27 mouse cellular contexts compared by ENCODE assay signal in genomic region chr16:37635095-37635494, GRCm38 (mm10). TPM values are rescaled to one million over a fixed set of nuclear protein-coding genes. Genes with fewer than 3 reads are reported as not detected.
DNase-seq lines count a peak whose midpoint lies in the region; ATAC-seq and TF ChIP-seq lines count a peak whose summit lies in the region.
"Had no signal": no experiment of that assay in that cellular context is flagged by ENCODE, and none has a peak within 500 bp of the region (broad histone marks: within the 10 kb centered on the region; RNA-seq: fewer than 3 reads in every experiment).

No protein-coding gene starts in this region.

- no peaks in the 10 kb centered on the region for H3K27me3 ChIP-seq in heart, embryonic 10.5 days (ENCODE audit: insufficient read depth, poor library complexity, severe bottlenecking)
- H3K27me3 ChIP-seq in liver, embryonic 12.5 days (replicated peaks), result no peaks in the 10 kb centered on the region
- H3K27me3 ChIP-seq in liver, embryonic 14.5 days (ENCODE audit: control insufficient read depth, insufficient read depth, low read length), result no peaks in the 10 kb centered on the region
- no peaks in the 10 kb centered on the region for H3K27me3 ChIP-seq in liver, embryonic 16.5 days (ENCODE audit: control insufficient read depth, insufficient read depth, low read depth, low read length)
- H3K27me3 ChIP-seq: CH12.LX; embryonic facial prominence, embryonic 12.5 days; forebrain, embryonic 13.5 days; forebrain, embryonic 15.5 days; Patski had no signal

- DNase-seq in heart, adult 11 months, result peak; percentile 11
- DNase-seq in heart, embryonic 10.5 days (ENCODE audit: low spot score), result no peak
- no peak for DNase-seq in liver
- DNase-seq in liver, embryonic 14.5 days (ENCODE audit: low read depth in 3 of 3, low spot score in 3 of 3), result no peak
- no peak for DNase-seq in kidney, adult 11 months
- DNase-seq: adrenal gland, adult 8-10 months; adrenal gland, postnatal 25 days; B cell, adult 2 months; cerebellum, adult 11-12 months; cerebellum, adult 2 months; cerebellum, adult 9-10 months; cerebellum, postnatal 10 days; cerebellum, postnatal 25 days had no signal

- 86% methylated on average over 1 of the region's 1 CpGs for WGBS in heart, embryonic 10.5 days
- WGBS in liver, embryonic 12.5 days (ENCODE audit: insufficient replicate concordance), result 41% methylated on average over 1 of the region's 1 CpGs
- WGBS in liver, embryonic 14.5 days (ENCODE audit: insufficient replicate concordance), result 39% methylated on average over 1 of the region's 1 CpGs
- 53% methylated on average over 1 of the region's 1 CpGs for WGBS in liver, embryonic 16.5 days (ENCODE audit: insufficient replicate concordance)

- TF ChIP-seq EP300 in liver, embryonic 14.5 days (IDR thresholded peaks at IDR 0.05; ENCODE audit: low read depth), result no peak

- ATAC-seq in liver, embryonic 12.5 days, result peak; percentile 68
- ATAC-seq in liver, embryonic 14.5 days (ENCODE audit: insufficient read depth), result peak; percentile 66
- ATAC-seq in liver, embryonic 16.5 days (ENCODE audit: low read depth), result peak; percentile 53; the same call in 1 of the 2 replicates
- ATAC-seq in granulocyte monocyte progenitor cell, adult 5-6 weeks (replicated peaks; ENCODE audit: poor library complexity, severe bottlenecking), result no peak
- ATAC-seq: activated CD4-positive, CD25-positive, alpha-beta regulatory T cell, adult 4 months; CD4-positive, CD25-positive, alpha-beta regulatory T cell, adult 4 months; forebrain, embryonic 13.5 days; forebrain, embryonic 15.5 days; Patski had no signal

- H3K36me3 ChIP-seq in heart, embryonic 10.5 days, result no peaks in the 10 kb centered on the region
- no peaks in the 10 kb centered on the region for H3K36me3 ChIP-seq in liver, embryonic 12.5 days
- H3K36me3 ChIP-seq in liver, embryonic 14.5 days (replicated peaks; ENCODE audit: control insufficient read depth, insufficient read depth, low read depth), result no peaks in the 10 kb centered on the region
- H3K36me3 ChIP-seq in liver, embryonic 16.5 days (ENCODE audit: control insufficient read depth, insufficient read depth), result no peaks in the 10 kb centered on the region
- H3K36me3 ChIP-seq: embryonic facial prominence, embryonic 10.5 days; embryonic facial prominence, embryonic 12.5 days; forebrain, embryonic 15.5 days; G1E had no signal

- H3K27ac ChIP-seq in heart, embryonic 10.5 days, result no peak overlapping the region
- H3K27ac ChIP-seq in liver, embryonic 12.5 days, result peak overlapping the region; percentile 12; the same call in 1 of the 2 replicates
- H3K27ac ChIP-seq in liver, embryonic 14.5 days, result no peak overlapping the region
- H3K27ac ChIP-seq in liver, embryonic 16.5 days (ENCODE audit: low read length), result no peak overlapping the region
- H3K27ac ChIP-seq: embryonic facial prominence, embryonic 10.5 days; embryonic facial prominence, embryonic 12.5 days; forebrain, embryonic 13.5 days; forebrain, embryonic 15.5 days had no signal

- no peaks in the 10 kb centered on the region for H3K9me3 ChIP-seq in heart, embryonic 10.5 days
- no peaks in the 10 kb centered on the region for H3K9me3 ChIP-seq in liver, embryonic 12.5 days (replicated peaks)
- H3K9me3 ChIP-seq in liver, embryonic 14.5 days (ENCODE audit: control insufficient read depth, low read length), result no peaks in the 10 kb centered on the region
- H3K9me3 ChIP-seq in liver, embryonic 16.5 days (replicated peaks; ENCODE audit: control insufficient read depth, low read length), result no peaks in the 10 kb centered on the region
- H3K9me3 ChIP-seq: embryonic facial prominence, embryonic 10.5 days; embryonic facial prominence, embryonic 12.5 days; forebrain, embryonic 13.5 days; forebrain, embryonic 15.5 days; G1E had no signal

- H3K4me1 ChIP-seq in heart, embryonic 10.5 days, result no peaks in the 10 kb centered on the region
- H3K4me1 ChIP-seq in liver, embryonic 12.5 days, result peaks cover 18% of the 10 kb centered on the region
- peaks cover 0 to 7% of the 10 kb centered on the region in 2 experiments; a peak in 2 of 4 replicates for H3K4me1 ChIP-seq in liver, embryonic 14.5 days (replicated peaks; ENCODE audit: control insufficient read depth in 2 of 2, insufficient read depth in 2 of 2, low read length in 1 of 2)
- no peaks in the 10 kb centered on the region for H3K4me1 ChIP-seq in liver, embryonic 16.5 days (ENCODE audit: control insufficient read depth, low read depth, low read length)
- H3K4me1 ChIP-seq: embryonic facial prominence, embryonic 10.5 days; embryonic facial prominence, embryonic 12.5 days; forebrain, embryonic 13.5 days; forebrain, embryonic 15.5 days had no signal

- peak overlapping the region; percentile 59; the same call in 1 of the 2 replicates for H3K4me2 ChIP-seq in liver, embryonic 12.5 days
- peak overlapping the region; percentile 0; the same call in 1 of the 2 replicates for H3K4me2 ChIP-seq in liver, embryonic 14.5 days (ENCODE audit: low read depth)
- no peak overlapping the region for H3K4me2 ChIP-seq in liver, embryonic 16.5 days (ENCODE audit: low read depth, low read length)
- H3K4me2 ChIP-seq: embryonic facial prominence, embryonic 12.5 days; forebrain, embryonic 13.5 days; forebrain, embryonic 15.5 days had no signal

- H3K9ac ChIP-seq in liver, embryonic 12.5 days, result no peak overlapping the region
- H3K9ac ChIP-seq in liver, embryonic 14.5 days (replicated peaks), result no peak overlapping the region
- no peak overlapping the region for H3K9ac ChIP-seq in liver, embryonic 16.5 days (ENCODE audit: low read depth, low read length)
- H3K9ac ChIP-seq: embryonic facial prominence, embryonic 12.5 days; forebrain, embryonic 13.5 days; forebrain, embryonic 15.5 days had no signal

- no peak overlapping the region for H3K4me3 ChIP-seq in heart, embryonic 10.5 days
- H3K4me3 ChIP-seq in liver, embryonic 12.5 days, result no peak overlapping the region
- H3K4me3 ChIP-seq in liver, embryonic 14.5 days (ENCODE audit: insufficient read depth in 1 of 2, low read depth in 2 of 2, low read length in 2 of 2), result no peak overlapping the region
- no peak overlapping the region for H3K4me3 ChIP-seq in liver, embryonic 16.5 days (ENCODE audit: low read depth, low read length)
- H3K4me3 ChIP-seq: embryonic facial prominence, embryonic 10.5 days; embryonic facial prominence, embryonic 12.5 days; forebrain, embryonic 13.5 days; forebrain, embryonic 15.5 days had no signal

- no peak for TF ChIP-seq CTCF in liver, embryonic 14.5 days (IDR thresholded peaks at IDR 0.05; ENCODE audit: low read depth)

RNA-seq across cellular contexts. Expression of gene Ndufb4, which starts 19.2 kb away (rescaled TPM):
- polyA plus RNA-seq in heart, embryonic 10.5 days (2016; fragmentation: Nextera tagmentation; extraction: Ambion mirVana), result 61.3 and 67.0 TPM in 2 replicates
- 52.4 and 56.6 TPM in 2 replicates for polyA plus RNA-seq in liver, embryonic 12.5 days (2016; fragmentation: Nextera tagmentation; extraction: Ambion mirVana)
- polyA plus RNA-seq in liver, embryonic 14.5 days (2012; rRNA removed), result 23.9 and 34.3 TPM in 2 replicates
- 47.2 and 52.9 TPM in 2 replicates for polyA plus RNA-seq in liver, embryonic 14.5 days (2014; fragmentation: Nextera tagmentation; extraction: Ambion mirVana)
- polyA plus RNA-seq in liver, embryonic 16.5 days (2015; fragmentation: Nextera tagmentation; extraction: Ambion mirVana), result 27.8 and 31.2 TPM in 2 replicates
- total RNA-seq in granulocyte monocyte progenitor cell, adult 5-6 weeks (2014; fragmentation: Nextera tagmentation), result 61.7 and 68.5 TPM in 2 replicates
- 17.2 and 18.8 TPM in 2 replicates for total RNA-seq in granulocyte monocyte progenitor cell, adult 5-6 weeks (2017)

RNA-seq across cellular contexts. Expression of gene Hgd, which starts 55.1 kb away (rescaled TPM):
- 0.27 and 1.9 TPM in 2 replicates for polyA plus RNA-seq in heart, embryonic 10.5 days (2016; fragmentation: Nextera tagmentation; extraction: Ambion mirVana)
- 17.8 and 19.5 TPM in 2 replicates for polyA plus RNA-seq in liver, embryonic 12.5 days (2016; fragmentation: Nextera tagmentation; extraction: Ambion mirVana)
- polyA plus RNA-seq in liver, embryonic 14.5 days (2012; rRNA removed), result 20.3 and 21.3 TPM in 2 replicates
- 32.7 and 34.6 TPM in 2 replicates for polyA plus RNA-seq in liver, embryonic 14.5 days (2014; fragmentation: Nextera tagmentation; extraction: Ambion mirVana)
- polyA plus RNA-seq in liver, embryonic 16.5 days (2015; fragmentation: Nextera tagmentation; extraction: Ambion mirVana), result 47.1 and 55.1 TPM in 2 replicates
- total RNA-seq in granulocyte monocyte progenitor cell, adult 5-6 weeks (2014; fragmentation: Nextera tagmentation), result not detected in 2 replicates
- total RNA-seq in granulocyte monocyte progenitor cell, adult 5-6 weeks (2017), result not detected in 2 replicates
- total RNA-seq: adrenal gland, postnatal 25 days; CH12.LX; G1E had no signal
- polyA plus RNA-seq: activated CD4-positive, CD25-positive, alpha-beta regulatory T cell, adult 4 months; cortical plate, adult 2 months; embryonic facial prominence, embryonic 14.5 days; G1E had no signal
